Mouse (Mus musculus) CH12.LX (cell line): Measurements from ENCODE around the gene Fahd2a. TPM values are rescaled to one million over a fixed set of nuclear protein-coding genes. Genes with fewer than 3 reads are reported as not detected.

ENCODE experiments used
- DNase-seq: peaks from one replicate; pipeline ENCODE4 v3.0.0-alpha.2; 2013; ENCODE audit errors: extremely low read depth
- H3K27ac ChIP-seq: 2 replicates; pipeline ENCODE4 v1.5.1; 2012; ENCODE audit warnings: low read depth, mild to moderate bottlenecking, control low read depth, moderate library complexity; ENCODE audit not compliant: insufficient read depth
- H3K27me3 ChIP-seq: replicated peaks from 2 replicates; pipeline ENCODE3; 2012; ENCODE audit warnings: inconsistent platforms
- H3K36me3 ChIP-seq, 2 experiments: replicated peaks in 1 of 2; 2 replicates each; pipeline versions ENCODE3 to v1.6.1; 2012; ENCODE audit warnings: inconsistent platforms in 1 of 2, low read length in 1 of 2, mild to moderate bottlenecking in 1 of 2, mixed read lengths in 1 of 2, moderate library complexity in 1 of 2; ENCODE audit not compliant: control insufficient read depth in 1 of 2, insufficient read depth in 1 of 2
- H3K4me1 ChIP-seq, 2 experiments: 2 replicates each; pipeline ENCODE4 v1.6.1; 2012; ENCODE audit warnings: inconsistent platforms in 1 of 2, moderate library complexity in 1 of 2; ENCODE audit not compliant: insufficient read depth in 2 of 2, control insufficient read depth in 1 of 2
- H3K4me2 ChIP-seq: 2 replicates; pipeline ENCODE4 v1.6.1; 2012; ENCODE audit warnings: low read depth, mild to moderate bottlenecking, control low read depth; ENCODE audit not compliant: poor library complexity, insufficient read depth, severe bottlenecking
- H3K4me3 ChIP-seq, 3 experiments: fragments of 150-350 bp in 1 of 3; sonication (generic) in 1 of 3; replicated peaks in 1 of 3; 2 replicates each; pipeline versions ENCODE3 to v1.5.1; 2011 to 2012; ENCODE audit warnings: low read depth in 2 of 3, low read length in 2 of 3, mild to moderate bottlenecking in 2 of 3, moderate library complexity in 2 of 3, control low read depth in 1 of 3, improper control_type of control experiment in 1 of 3, inconsistent platforms in 1 of 3, mixed read lengths in 1 of 3; ENCODE audit not compliant: poor library complexity in 1 of 3
- H3K79me2 ChIP-seq: replicated peaks from 2 replicates; pipeline ENCODE4 v1.6.1; 2012; ENCODE audit warnings: mild to moderate bottlenecking, moderate library complexity; ENCODE audit not compliant: control insufficient read depth, poor library complexity, insufficient read depth, severe bottlenecking; ENCODE audit errors: extremely low read depth
- H3K9ac ChIP-seq: 2 replicates; pipeline ENCODE4 v1.6.1; 2012; ENCODE audit warnings: low read depth, mild to moderate bottlenecking, control low read depth, moderate library complexity; ENCODE audit not compliant: insufficient read depth
- H3K9me3 ChIP-seq: replicated peaks from 2 replicates; pipeline ENCODE3; 2012; ENCODE audit warnings: low read length, inconsistent platforms, mixed read lengths
- CHD1 ChIP-seq: IDR thresholded peaks from 2 replicates; pipeline ENCODE4 v1.6.1; 2012; ENCODE audit warnings: low read depth, low read length, improper control_type of control experiment, inconsistent platforms
- CHD2 ChIP-seq: IDR thresholded peaks from 2 replicates; pipeline ENCODE4 v1.6.1; 2011; ENCODE audit warnings: low read length, improper control_type of control experiment
- E2F4 ChIP-seq: IDR thresholded peaks from 2 replicates; pipeline ENCODE4 v1.6.1; 2011; ENCODE audit warnings: low read depth, low read length, improper control_type of control experiment; ENCODE audit not compliant: insufficient replicate concordance
- GABPA ChIP-seq: IDR thresholded peaks from 2 replicates; pipeline ENCODE4 v1.6.1; 2012; ENCODE audit warnings: low read depth, low read length, improper control_type of control experiment, inconsistent platforms; ENCODE audit not compliant: insufficient replicate concordance
- HCFC1 ChIP-seq: IDR thresholded peaks from 2 replicates; pipeline ENCODE4 v1.6.1; 2012; ENCODE audit warnings: low read depth, mild to moderate bottlenecking, inconsistent platforms, low read length, improper control_type of control experiment
- IRF4 ChIP-seq: IDR thresholded peaks from 2 replicates; pipeline ENCODE4 v1.6.1; 2014; ENCODE audit warnings: low read depth, mild to moderate bottlenecking, inconsistent platforms, low read length, improper control_type of control experiment
- JUND ChIP-seq: conservative IDR thresholded peaks from 2 replicates; pipeline ENCODE4 v1.6.1; 2011; ENCODE audit warnings: low read depth, low read length, improper control_type of control experiment
- KAT2A ChIP-seq: IDR thresholded peaks from 2 replicates; pipeline ENCODE4 v1.6.1; 2012; ENCODE audit warnings: low read length, improper control_type of control experiment, inconsistent platforms; ENCODE audit not compliant: insufficient replicate concordance
- MAX ChIP-seq: IDR thresholded peaks from 2 replicates; pipeline ENCODE4 v1.6.1; 2011; ENCODE audit warnings: low read length, improper control_type of control experiment
- MXI1 ChIP-seq: IDR thresholded peaks from 2 replicates; pipeline ENCODE4 v1.6.1; 2011; ENCODE audit warnings: mild to moderate bottlenecking, low read depth, low read length, improper control_type of control experiment
- MYC ChIP-seq: IDR thresholded peaks from 2 replicates; pipeline ENCODE4 v1.6.1; 2011; ENCODE audit warnings: low read depth, mild to moderate bottlenecking, improper control_type of control experiment, low read length
- NELFE ChIP-seq: IDR thresholded peaks from 2 replicates; pipeline ENCODE4 v1.6.1; 2011; ENCODE audit warnings: low read depth, low read length, improper control_type of control experiment
- NRF1 ChIP-seq: IDR thresholded peaks from 2 replicates; pipeline ENCODE4 v1.6.1; 2014; ENCODE audit warnings: low read depth, mild to moderate bottlenecking, inconsistent platforms, low read length, improper control_type of control experiment, moderate library complexity
- PAX5 ChIP-seq: IDR thresholded peaks from 2 replicates; pipeline ENCODE4 v1.6.1; 2012; ENCODE audit warnings: low read length, inconsistent platforms, mixed read lengths
- POLR2A ChIP-seq: IDR thresholded peaks from 2 replicates; pipeline ENCODE4 v1.6.1; 2011; ENCODE audit warnings: low read depth, mild to moderate bottlenecking, improper control_type of control experiment, low read length
- TBP ChIP-seq: conservative IDR thresholded peaks from 2 replicates; pipeline ENCODE4 v1.6.1; 2011; ENCODE audit warnings: low read depth, low read length, improper control_type of control experiment
- TCF12 ChIP-seq: IDR thresholded peaks from 2 replicates; pipeline ENCODE4 v1.6.1; 2014; ENCODE audit warnings: low read depth, mild to moderate bottlenecking, inconsistent platforms, low read length, improper control_type of control experiment
- ZC3H11A ChIP-seq: IDR thresholded peaks from 2 replicates; pipeline ENCODE4 v1.6.1; 2012; ENCODE audit warnings: low read depth, mild to moderate bottlenecking, inconsistent platforms, low read length, improper control_type of control experiment
- ZKSCAN1 ChIP-seq: IDR thresholded peaks from 2 replicates; pipeline ENCODE4 v1.6.1; 2012; ENCODE audit warnings: low read depth, inconsistent platforms, low read length, improper control_type of control experiment, borderline replicate concordance
- ZNF384 ChIP-seq: IDR thresholded peaks from 2 replicates; pipeline ENCODE4 v1.6.1; 2012; ENCODE audit warnings: low read depth, low read length, improper control_type of control experiment, inconsistent platforms
- dilution Hi-C: fragments of 300-500 bp; cut with MboI; formaldehyde crosslinking; loops from 2 replicates; pipeline ENCODE4 v1.14.3; 2020; ENCODE audit warnings: low sequenced_read_pairs; ENCODE audit not compliant: extremely low pct_unique_long_range_greater_than_20kb, extremely low pct_ligation_motif_present
- in situ Hi-C: fragments of 300-500 bp; cut with MboI; formaldehyde crosslinking; loops from 3 replicates; pipeline ENCODE4 v1.14.3; 2019; ENCODE audit warnings: low sequenced_read_pairs, low pct_ligation_motif_present, low pct_unique_long_range_greater_than_20kb, mixed read lengths
- polyA plus RNA-seq: library from polyadenylated mRNA; unstranded; fragments of >175 nt; gene quantifications from 2 replicates; pipeline ENCODE4 v1.2.1, GENCODE M21; 2012; ENCODE audit warnings: low read depth; ENCODE audit not compliant: insufficient read length
- total RNA-seq, 2 experiments: library from RNA; depleted of rRNA; stranded (reverse); fragments of 300-350 nt in 1 of 2; fragments of >200 nt in 1 of 2; gene quantifications; 2 replicates each; pipeline ENCODE4 v1.2.3; 2012 to 2014

The Fahd2a gene
- total and polyA plus RNA-seq, 3 experiments: 4.5 to 9.9 (median 6.6) TPM

GRCm38 (mm10) chr2:127446847-127447246 is 2.5 kb upstream of the Fahd2a start:
- in situ Hi-C loops (no loop called here), dilution Hi-C loops (no loop called here)
- H3K4me2 ChIP-seq: no peak overlapping the region
- no peak for DNase-seq
- no peaks in the 10 kb centered on the region for H3K79me2 ChIP-seq
- TF ChIP-seq CHD2 (no peak), ZNF384 (no peak), TBP (no peak), E2F4 (no peak), IRF4 (no peak), GABPA (no peak), POLR2A (no peak), ZC3H11A (no peak), CHD1 (no peak), NRF1 (no peak), TCF12 (no peak), ZKSCAN1 (no peak), MAX (no peak), MYC (no peak), KAT2A (no peak)
- H3K27ac ChIP-seq: no peak overlapping the region
- peaks cover 30% of the 10 kb centered on the region for H3K27me3 ChIP-seq
- H3K9ac ChIP-seq: no peak overlapping the region
- H3K36me3 ChIP-seq: peaks cover 0 to 9% of the 10 kb centered on the region in 2 experiments
- no peak overlapping the region for H3K4me3 ChIP-seq
- H3K4me1 ChIP-seq: peaks cover 8 to 20% of the 10 kb centered on the region in 2 experiments
- no peaks in the 10 kb centered on the region for H3K9me3 ChIP-seq

- Histone ChIP-seq H3K27ac (no peak overlapping the region), H3K79me2 (no peaks in the 10 kb centered on the region), H3K4me1 (peaks cover 0 to 1% of the 10 kb centered on the region in 2 experiments; a peak in 1 of 4 replicates), H3K4me3 (no peak overlapping the region), H3K36me3 (peaks cover 43 to 95% of the 10 kb centered on the region in 2 experiments)
- no peak for DNase-seq
- dilution Hi-C loops: no loop called here
- no peak for TF ChIP-seq JUND
- TF ChIP-seq HCFC1: no peak
- TF ChIP-seq NELFE: no peak
- TF ChIP-seq E2F4: no peak
- TF ChIP-seq PAX5: no peak
- no peak for TF ChIP-seq TCF12
- TF ChIP-seq MXI1: no peak
- no peak for TF ChIP-seq TBP
- TF ChIP-seq KAT2A: no peak
- TF ChIP-seq, all 38 proteins: peak for 0
- H3K9me3 ChIP-seq: no peaks in the 10 kb centered on the region
- no peak overlapping the region for H3K9ac ChIP-seq
- no peaks in the 10 kb centered on the region for H3K27me3 ChIP-seq
- H3K4me2 ChIP-seq: no peak overlapping the region
- in situ Hi-C loops: no loop called here
Observed at GRCm38 (mm10) chr2:127437697-127438096, 6.7 kb downstream of the Fahd2a start.
